8 mouse cellular contexts compared by ENCODE assay signal in genomic region chr2:84840748-84841563, GRCm38 (mm10). TPM values are rescaled to one million over a fixed set of nuclear protein-coding genes. Genes with fewer than 3 reads are reported as not detected.
DNase-seq lines count a peak whose midpoint lies in the region; ATAC-seq and TF ChIP-seq lines count a peak whose summit lies in the region.

No protein-coding gene starts in this region.

- ATAC-seq in embryonic facial prominence, embryonic 13.5 days (ENCODE audit: insufficient number of reproducible peaks, insufficient read depth, low FRiP score, low TSS enrichment, low read depth), result no peak
- ATAC-seq in intestine, embryonic 16.5 days, result peak; percentile 23
- 0 out of 2 replicates have a peak, but pooled peaks have one; percentile 12 for ATAC-seq in neural tube, embryonic 12.5 days (ENCODE audit: low FRiP score, low read depth)

- intact Hi-C loops in left cerebral cortex, adult 2 months (cut with DNase I), result no loop called here
- intact Hi-C loops in left cerebral cortex, postnatal 36 days (cut with DNase I), result no loop called here

- H3K36me3 ChIP-seq in embryonic facial prominence, embryonic 13.5 days, result no peaks in the 10 kb centered on the region
- no peaks in the 10 kb centered on the region for H3K36me3 ChIP-seq in intestine, embryonic 16.5 days (ENCODE audit: control insufficient read depth, insufficient read depth, low read length)
- H3K36me3 ChIP-seq in neural tube, embryonic 12.5 days, result no peaks in the 10 kb centered on the region

- H3K4me3 ChIP-seq in left cerebral cortex, adult 2 months, result peak overlapping the region; percentile 48
- peak overlapping the region; percentile 71 for H3K4me3 ChIP-seq in embryonic facial prominence, embryonic 13.5 days
- H3K4me3 ChIP-seq in intestine, embryonic 16.5 days (ENCODE audit: low read length), result peak overlapping the region; percentile 73
- peak overlapping the region; percentile 55 for H3K4me3 ChIP-seq in neural tube, embryonic 12.5 days

- no peaks in the 10 kb centered on the region for H3K9me3 ChIP-seq in embryonic facial prominence, embryonic 13.5 days
- no peaks in the 10 kb centered on the region for H3K9me3 ChIP-seq in intestine, embryonic 16.5 days (ENCODE audit: control insufficient read depth, low read length)
- H3K9me3 ChIP-seq in neural tube, embryonic 12.5 days, result no peaks in the 10 kb centered on the region

- no peak for DNase-seq in left cerebral cortex, adult 2 months (ENCODE audit: extremely low spot score in 1 of 2, low spot score in 2 of 2)
- DNase-seq in left cerebral cortex, postnatal 36 days (ENCODE audit: low spot score in 2 of 2), result no peak
- no peak for DNase-seq in right cerebral cortex, postnatal 36 days (ENCODE audit: low spot score in 2 of 2)
- no peak for DNase-seq in gastrocnemius, adult 18-20 months (ENCODE audit: low spot score)
- no peak for DNase-seq in ovary, postnatal 14 days (ENCODE audit: low spot score)

- H3K4me2 ChIP-seq in embryonic facial prominence, embryonic 13.5 days, result peak overlapping the region; percentile 94
- H3K4me2 ChIP-seq in intestine, embryonic 16.5 days (ENCODE audit: low read depth, low read length), result peak overlapping the region; percentile 97
- H3K4me2 ChIP-seq in neural tube, embryonic 12.5 days (replicated peaks), result peak overlapping the region; percentile 97

- H3K27ac ChIP-seq in left cerebral cortex, adult 2 months, result no peak overlapping the region
- peak overlapping the region; percentile 93 for H3K27ac ChIP-seq in embryonic facial prominence, embryonic 13.5 days
- H3K27ac ChIP-seq in intestine, embryonic 16.5 days (ENCODE audit: low read length), result peak overlapping the region; percentile 83
- no peak overlapping the region for H3K27ac ChIP-seq in neural tube, embryonic 12.5 days

- TF ChIP-seq CTCF in left cerebral cortex, adult 2 months (IDR thresholded peaks at IDR 0.05), result no peak

- peaks cover 6% of the 10 kb centered on the region for H3K27me3 ChIP-seq in embryonic facial prominence, embryonic 13.5 days
- H3K27me3 ChIP-seq in intestine, embryonic 16.5 days (replicated peaks; ENCODE audit: control insufficient read depth, insufficient read depth, low read length), result no peaks in the 10 kb centered on the region
- H3K27me3 ChIP-seq in neural tube, embryonic 12.5 days (replicated peaks), result peaks cover 31% of the 10 kb centered on the region

- WGBS in embryonic facial prominence, embryonic 13.5 days, result 6% methylated on average over 17 of the region's 17 CpGs
- WGBS in intestine, embryonic 16.5 days, result 6% methylated on average over 17 of the region's 17 CpGs
- 8% methylated on average over 17 of the region's 17 CpGs for WGBS in neural tube, embryonic 12.5 days

- H3K4me1 ChIP-seq in embryonic facial prominence, embryonic 13.5 days, result peaks cover 40% of the 10 kb centered on the region
- peaks cover 25% of the 10 kb centered on the region for H3K4me1 ChIP-seq in intestine, embryonic 16.5 days (ENCODE audit: control insufficient read depth, insufficient read depth, low read length)
- H3K4me1 ChIP-seq in neural tube, embryonic 12.5 days, result peaks cover 25% of the 10 kb centered on the region

- H3K9ac ChIP-seq in embryonic facial prominence, embryonic 13.5 days, result peak overlapping the region; percentile 87
- peak overlapping the region; percentile 86 for H3K9ac ChIP-seq in intestine, embryonic 16.5 days (ENCODE audit: low read depth, low read length)
- peak overlapping the region; percentile 65 for H3K9ac ChIP-seq in neural tube, embryonic 12.5 days

RNA-seq across cellular contexts. Expression of gene Slc43a1, which starts 2.3 kb away (rescaled TPM):
- under 1 TPM; 0.27 to 0.30 TPM for total RNA-seq in left cerebral cortex, adult 2 months (2021)
- total RNA-seq in left cerebral cortex, postnatal 36 days (2021), result under 1 TPM; 0.25 to 0.32 TPM
- polyA plus RNA-seq in embryonic facial prominence, embryonic 13.5 days (2015; fragmentation: Nextera tagmentation; extraction: Ambion mirVana), result 16.5 and 17.0 TPM in 2 replicates
- 12.8 and 14.6 TPM in 2 replicates for polyA plus RNA-seq in intestine, embryonic 16.5 days (2015; fragmentation: Nextera tagmentation; extraction: Ambion mirVana)
- polyA plus RNA-seq in neural tube, embryonic 12.5 days (2016; fragmentation: Nextera tagmentation; extraction: Ambion mirVana), result 8.4 and 10.2 TPM in 2 replicates
- 10 to 100 TPM; 11.0 to 12.7 TPM for total RNA-seq in gastrocnemius, adult 18-20 months (2021)

RNA-seq across cellular contexts. Expression of gene Timm10, which starts 14.2 kb away (rescaled TPM):
- 10 to 100 TPM; 49.1 to 51.3 TPM for total RNA-seq in left cerebral cortex, adult 2 months (2021)
- total RNA-seq in left cerebral cortex, postnatal 36 days (2021), result 10 to 100 TPM; 53.8 to 55.9 TPM
- polyA plus RNA-seq in embryonic facial prominence, embryonic 13.5 days (2015; fragmentation: Nextera tagmentation; extraction: Ambion mirVana), result 40.4 and 47.6 TPM in 2 replicates
- 59.7 and 61.5 TPM in 2 replicates for polyA plus RNA-seq in intestine, embryonic 16.5 days (2015; fragmentation: Nextera tagmentation; extraction: Ambion mirVana)
- polyA plus RNA-seq in neural tube, embryonic 12.5 days (2016; fragmentation: Nextera tagmentation; extraction: Ambion mirVana), result 37.6 and 39.4 TPM in 2 replicates
- total RNA-seq in gastrocnemius, adult 18-20 months (2021), result 10 to 100 TPM; 38.2 to 57.8 TPM

RNA-seq across cellular contexts. Expression of gene Smtnl1, which starts 18.5 kb away (rescaled TPM):
- not detected for total RNA-seq in left cerebral cortex, adult 2 months (2021)
- not detected for total RNA-seq in left cerebral cortex, postnatal 36 days (2021)
- 0.18 TPM in 1 of 2 replicates, not detected in the other for polyA plus RNA-seq in embryonic facial prominence, embryonic 13.5 days (2015; fragmentation: Nextera tagmentation; extraction: Ambion mirVana)
- polyA plus RNA-seq in intestine, embryonic 16.5 days (2015; fragmentation: Nextera tagmentation; extraction: Ambion mirVana), result 0.10 and 0.17 TPM in 2 replicates
- not detected in 2 replicates for polyA plus RNA-seq in neural tube, embryonic 12.5 days (2016; fragmentation: Nextera tagmentation; extraction: Ambion mirVana)
- 100 to 1,000 TPM; 104 to 119 TPM for total RNA-seq in gastrocnemius, adult 18-20 months (2021)

RNA-seq across cellular contexts. Expression of gene Ube2l6, which starts 42.3 kb away (rescaled TPM):
- 1 to 10 TPM; 6.4 to 6.7 TPM for total RNA-seq in left cerebral cortex, adult 2 months (2021)
- 1 to 10 TPM; 5.2 to 5.5 TPM for total RNA-seq in left cerebral cortex, postnatal 36 days (2021)
- 28.1 and 32.7 TPM in 2 replicates for polyA plus RNA-seq in embryonic facial prominence, embryonic 13.5 days (2015; fragmentation: Nextera tagmentation; extraction: Ambion mirVana)
- 47.5 and 49.9 TPM in 2 replicates for polyA plus RNA-seq in intestine, embryonic 16.5 days (2015; fragmentation: Nextera tagmentation; extraction: Ambion mirVana)
- 22.8 and 23.2 TPM in 2 replicates for polyA plus RNA-seq in neural tube, embryonic 12.5 days (2016; fragmentation: Nextera tagmentation; extraction: Ambion mirVana)
- total RNA-seq in gastrocnemius, adult 18-20 months (2021), result 1 to 10 TPM; 2.9 to 3.7 TPM

RNA-seq across cellular contexts. Expression of gene Rtn4rl2, which starts 45.6 kb away (rescaled TPM):
- total RNA-seq in left cerebral cortex, adult 2 months (2021), result 100 to 1,000 TPM in 1 of 2 experiments, 10 to 100 TPM in 1; 99.5 to 113 TPM
- 10 to 100 TPM; 90.0 to 92.0 TPM for total RNA-seq in left cerebral cortex, postnatal 36 days (2021)
- polyA plus RNA-seq in embryonic facial prominence, embryonic 13.5 days (2015; fragmentation: Nextera tagmentation; extraction: Ambion mirVana), result 1.0 and 1.3 TPM in 2 replicates
- 0.57 and 0.61 TPM in 2 replicates for polyA plus RNA-seq in intestine, embryonic 16.5 days (2015; fragmentation: Nextera tagmentation; extraction: Ambion mirVana)
- 9.5 and 14.7 TPM in 2 replicates for polyA plus RNA-seq in neural tube, embryonic 12.5 days (2016; fragmentation: Nextera tagmentation; extraction: Ambion mirVana)
- total RNA-seq in gastrocnemius, adult 18-20 months (2021), result under 1 TPM; 0.52 to 0.62 TPM

Comparison
In these comparisons a context has a peak if more than half of its experiments do, and no peak if none do; other contexts are left out.
1. H3K27ac ChIP-seq: peak in embryonic facial prominence, embryonic 13.5 days (single experiment) and intestine, embryonic 16.5 days (single experiment); none in left cerebral cortex, adult 2 months (single experiment) and neural tube, embryonic 12.5 days (single experiment).
2. RNA of gene Slc43a1, which starts 2.3 kb away (total RNA-seq): 11.0 to 12.7 TPM in gastrocnemius, adult 18-20 months; 0.25 to 0.32 TPM in left cerebral cortex, postnatal 36 days and 0.27 to 0.30 TPM in left cerebral cortex, adult 2 months; every median in the first group is over 4 times any median in the second.
3. RNA of gene Smtnl1, which starts 18.5 kb away (total RNA-seq): 104 to 119 TPM in gastrocnemius, adult 18-20 months; not detected in left cerebral cortex, adult 2 months and not detected in left cerebral cortex, postnatal 36 days; every median in the first group is over 100 times any median in the second.
4. Peak in every context shown above with its lines, with median percentiles within 50 percentile points of each other: H3K4me3 ChIP-seq, H3K4me2 ChIP-seq and H3K9ac ChIP-seq.